Mouse (Mus musculus) bone marrow macrophage, adult 2 months (primary cell): ENCODE data around the gene 4933414I15Rik.

Source experiments
- CTCF ChIP-seq: IDR thresholded peaks from 2 replicates; pipeline ENCODE4 v1.5.1; 2012; ENCODE audit warnings: low read depth, mild to moderate bottlenecking, low read length, moderate library complexity
- POLR2A ChIP-seq: IDR thresholded peaks from 2 replicates; pipeline ENCODE4 v1.6.1; 2012; ENCODE audit warnings: mild to moderate bottlenecking, low read depth, low read length, borderline replicate concordance

DNA sequence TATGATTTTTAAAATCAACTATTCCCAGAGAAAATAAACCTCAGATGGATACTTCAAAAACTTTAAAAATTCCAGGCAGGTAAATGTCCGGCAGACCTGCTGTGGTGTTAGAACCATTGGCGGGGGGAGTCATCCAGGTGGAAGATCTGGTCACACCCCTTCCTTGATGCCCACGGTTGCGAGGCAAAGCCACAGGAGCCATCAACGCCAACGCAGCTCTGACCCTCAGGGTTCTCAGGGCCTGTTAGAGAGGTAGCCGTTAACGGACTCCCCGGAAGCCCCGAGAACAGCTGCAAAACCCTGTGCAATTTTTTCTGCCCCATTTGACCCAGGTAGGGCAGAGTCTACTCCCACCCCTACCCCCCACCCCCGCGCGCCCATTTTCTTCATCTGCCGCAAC lies at the start of gene 4933414I15Rik:
- no peak for TF ChIP-seq CTCF
- no peak for TF ChIP-seq POLR2A
